ENCODE assay signal across 17 mouse cellular contexts in genomic region chr1:45363274-45363673, GRCm38 (mm10). TPM values are rescaled to one million over a fixed set of nuclear protein-coding genes. Genes with fewer than 3 reads are reported as not detected.
"Had no signal": no experiment of that assay in that cellular context is flagged by ENCODE, and none has a peak within 500 bp of the region (broad histone marks: within the 10 kb centered on the region; RNA-seq: fewer than 3 reads in every experiment).

No protein-coding gene starts in this region.

- DNase-seq: cerebellum, adult 2 months; cerebellum, adult 8-10 months; cerebellum, adult 9-10 months; cerebellum, adult 9-11 months; cerebellum, postnatal 10 days; cerebellum, postnatal 14 days; cerebellum, postnatal 25 days; cerebellum, postnatal 36 days; embryo, embryonic 11 days; forebrain, postnatal 0 days; gastrocnemius, adult 2 months; gastrocnemius, postnatal 10 days; gastrocnemius, postnatal 14 days; gastrocnemius, postnatal 25 days; heart, adult 2 months had no signal

RNA-seq across cellular contexts. Expression of gene Col3a1, which starts 51.9 kb away (rescaled TPM):
- total RNA-seq: common myeloid progenitor, adult 5-6 weeks; granulocyte monocyte progenitor cell, adult 5-6 weeks had no signal
